Mouse (Mus musculus) embryo, embryonic 11 days (tissue): ENCODE data around the gene Ocln.
A peak's percentile ranks its signal among the peaks of the same experiment; 100 is the strongest.

Source experiments
- DNase-seq: peaks from one replicate; pipeline ENCODE4 v3.0.0-alpha.2; 2015

The Ocln gene

GRCm38 (mm10) chr13:100552369-100553041 is at the start of gene Ocln:
Ocln (minus strand) TSS chr13:100552718.
- peak; percentile 46 for DNase-seq

DNA sequence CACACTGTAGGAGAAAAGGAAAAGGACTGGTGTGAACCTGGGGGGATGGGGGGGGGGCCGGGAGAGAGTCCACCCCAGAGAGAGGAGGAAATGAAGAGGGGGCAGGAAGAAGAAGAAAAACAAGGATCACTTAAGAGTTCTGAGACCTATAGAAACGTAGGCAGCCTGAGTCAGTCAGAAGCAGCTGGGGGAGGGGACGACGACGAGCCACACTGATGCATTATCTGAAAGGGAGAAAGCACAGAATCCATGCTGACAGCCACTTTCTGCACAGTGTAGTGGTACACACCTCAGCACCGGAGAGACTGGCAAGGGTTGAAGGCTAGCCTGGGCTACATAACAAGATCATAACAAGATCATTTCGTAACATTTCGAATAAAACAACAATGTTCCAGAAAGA is 48.5 kb upstream of the Ocln start:
- DNase-seq: no peak

- no peak for DNase-seq
Observed at GRCm38 (mm10) chr13:100600317-100600716, 47.8 kb upstream of the Ocln start.

DNA sequence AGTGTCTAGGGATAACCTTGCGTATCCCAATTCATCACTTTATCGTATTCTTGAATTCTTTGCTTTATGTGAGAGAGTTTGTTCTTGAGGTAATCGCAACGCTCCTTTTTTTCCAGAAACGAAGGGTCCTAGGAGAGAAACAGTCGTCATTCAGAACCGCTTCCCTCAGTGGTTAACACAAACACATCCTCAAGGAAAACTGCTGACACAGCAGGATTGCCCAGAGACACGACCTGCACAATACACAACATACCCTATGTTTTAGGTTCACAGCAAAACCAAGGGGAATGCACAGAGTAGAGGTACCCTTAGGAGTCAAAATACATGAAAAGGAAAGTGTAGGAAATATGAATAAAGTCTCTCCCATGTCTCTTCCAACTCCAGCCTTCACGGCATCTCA is 44.8 kb upstream of the Ocln start:
- DNase-seq: no peak

GRCm38 (mm10) chr13:100595552-100595885 is 43.0 kb upstream of the Ocln start:
- no peak for DNase-seq

- DNase-seq: no peak
Observed at GRCm38 (mm10) chr13:100594838-100595551, 42.5 kb upstream of the Ocln start.

GRCm38 (mm10) chr13:100594041-100594792 is 41.7 kb upstream of the Ocln start:
- DNase-seq: no peak

DNA sequence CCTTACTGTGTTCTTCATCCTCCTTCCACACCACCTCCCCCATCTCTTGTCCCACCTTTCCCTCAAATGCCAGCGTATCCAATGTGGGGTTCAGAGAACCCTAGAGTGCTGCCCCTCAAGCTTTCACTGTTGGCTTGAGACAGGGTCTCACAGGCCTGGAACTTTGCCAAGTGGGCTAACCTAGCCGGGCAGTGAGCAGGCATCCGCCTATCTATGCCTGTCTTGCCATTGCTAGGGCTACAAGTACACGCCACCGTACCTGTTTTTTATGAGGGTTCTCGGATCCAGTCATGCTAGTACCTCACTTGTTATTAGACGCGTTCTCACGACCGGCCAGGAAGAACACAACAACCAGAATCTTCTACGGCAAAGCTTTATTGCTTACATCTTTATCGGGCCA is 36.1 kb upstream of the Ocln start:
- no peak for DNase-seq

DNA sequence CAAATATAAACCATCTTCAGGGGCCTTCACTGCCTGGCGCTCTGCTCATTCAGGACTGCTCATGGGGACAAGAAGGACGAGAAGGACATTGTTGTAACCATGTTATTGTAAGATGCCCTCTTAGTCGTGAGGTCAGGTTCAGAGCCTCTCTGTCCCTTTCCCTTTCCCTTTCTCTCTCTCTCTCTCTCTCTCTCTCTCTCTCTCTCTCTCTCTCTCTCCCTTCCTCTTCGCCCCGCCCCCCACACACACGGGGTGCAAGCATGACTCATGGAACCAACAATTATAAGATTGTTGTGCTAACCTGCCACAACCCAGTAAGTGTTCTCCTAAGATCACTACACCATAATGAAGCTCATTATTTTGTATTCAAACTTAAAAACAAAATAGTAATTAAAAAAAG is 29.6 kb upstream of the Ocln start:
- no peak for DNase-seq

- no peak for DNase-seq
Observed at GRCm38 (mm10) chr13:100581701-100582100, 29.2 kb upstream of the Ocln start.

DNA sequence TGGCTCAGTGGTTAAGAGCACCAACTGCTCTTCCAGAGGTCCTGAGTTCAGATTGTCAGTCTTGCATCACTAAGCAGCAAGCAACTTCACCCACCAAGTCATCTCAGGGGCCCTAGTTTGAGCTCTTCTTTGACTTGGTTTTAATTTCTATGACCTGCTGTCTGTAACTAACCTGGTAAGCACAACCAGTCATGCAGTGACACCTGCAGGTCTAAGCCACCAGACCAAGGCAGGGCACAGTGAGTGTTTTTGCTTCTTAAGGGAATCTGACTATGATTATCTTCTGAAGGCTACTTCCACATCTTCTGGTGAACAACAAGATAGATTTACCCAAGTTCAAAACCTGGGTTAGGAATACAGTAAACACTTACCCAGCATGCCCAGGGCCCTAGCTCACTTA is 27.4 kb upstream of the Ocln start:
- no peak for DNase-seq

- DNase-seq: no peak
Observed at GRCm38 (mm10) chr13:100579220-100579619, 26.7 kb upstream of the Ocln start.

- DNase-seq: no peak
Observed at GRCm38 (mm10) chr13:100575950-100576349, 23.4 kb upstream of the Ocln start.

GRCm38 (mm10) chr13:100570713-100571112 is 18.2 kb upstream of the Ocln start:
- no peak for DNase-seq

GRCm38 (mm10) chr13:100568359-100568758 is 15.8 kb upstream of the Ocln start:
- DNase-seq: no peak

- DNase-seq: no peak
Observed at GRCm38 (mm10) chr13:100559449-100559848, 6.9 kb upstream of the Ocln start.

GRCm38 (mm10) chr13:100557011-100557410 is 4.5 kb upstream of the Ocln start:
- DNase-seq: no peak

DNA sequence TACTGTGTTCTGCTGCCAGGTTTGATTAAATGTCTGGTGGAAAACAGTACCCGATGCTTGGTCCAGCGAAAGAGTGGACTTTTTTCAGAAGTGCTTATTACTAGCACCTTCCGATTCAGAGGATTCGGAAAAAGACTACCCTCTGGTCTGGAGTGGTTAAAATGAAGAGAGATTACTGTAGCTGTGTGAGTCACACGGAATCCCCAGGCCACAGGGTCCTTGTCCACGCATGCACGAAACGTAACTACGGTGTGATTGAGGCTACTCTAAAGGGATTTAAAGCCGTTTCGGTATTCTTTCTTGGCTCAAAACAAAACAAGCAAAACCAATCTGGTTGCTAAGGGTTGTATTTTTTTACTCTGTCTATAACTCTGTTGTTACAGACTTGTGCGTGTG is 522 bp upstream of the Ocln start:
- no peak for DNase-seq

DNA sequence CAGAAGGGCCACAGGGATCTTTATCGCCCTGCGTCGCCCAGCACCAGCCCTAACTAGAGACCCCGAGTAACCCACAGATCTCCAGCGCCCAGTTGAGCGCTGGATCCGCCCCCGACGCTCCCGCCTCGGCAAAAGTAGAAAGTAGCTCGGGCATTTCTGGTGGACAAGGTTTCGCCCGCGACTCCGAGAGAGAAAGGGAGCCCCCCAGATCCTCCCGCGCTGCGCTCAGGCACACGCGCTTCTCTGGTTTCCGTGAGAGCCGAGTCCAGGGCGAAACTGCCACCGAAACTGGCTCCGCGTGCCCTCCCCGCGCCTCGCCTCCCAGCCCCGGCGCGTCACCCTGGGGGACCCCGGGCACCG is 529 bp downstream of the Ocln start:
- DNase-seq: peak; percentile 37

- DNase-seq: peak; percentile 32
Observed at GRCm38 (mm10) chr13:100551371-100552008, 1.0 kb downstream of the Ocln start.

DNA sequence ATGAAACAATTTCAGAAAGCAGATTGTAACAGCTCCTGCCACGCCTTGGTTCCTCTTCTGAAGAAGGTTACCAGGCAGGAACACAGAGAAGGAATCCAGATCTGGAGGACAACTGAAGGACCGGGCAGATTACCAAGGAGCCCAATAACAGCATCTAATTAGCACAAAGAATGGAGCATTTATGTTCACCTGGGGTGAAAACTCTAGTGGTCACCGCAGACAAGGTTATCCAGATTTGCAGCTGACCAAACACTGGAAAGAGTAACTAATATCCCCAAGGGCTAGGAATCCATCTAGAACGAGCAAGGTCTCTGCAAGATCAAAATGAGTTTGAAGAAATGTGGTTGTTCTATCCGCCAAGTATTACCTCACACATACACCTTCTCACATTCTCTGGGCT is 5.2 kb downstream of the Ocln start:
- DNase-seq: no peak

GRCm38 (mm10) chr13:100545510-100545909 is 7.0 kb downstream of the Ocln start:
- DNase-seq: no peak

DNA sequence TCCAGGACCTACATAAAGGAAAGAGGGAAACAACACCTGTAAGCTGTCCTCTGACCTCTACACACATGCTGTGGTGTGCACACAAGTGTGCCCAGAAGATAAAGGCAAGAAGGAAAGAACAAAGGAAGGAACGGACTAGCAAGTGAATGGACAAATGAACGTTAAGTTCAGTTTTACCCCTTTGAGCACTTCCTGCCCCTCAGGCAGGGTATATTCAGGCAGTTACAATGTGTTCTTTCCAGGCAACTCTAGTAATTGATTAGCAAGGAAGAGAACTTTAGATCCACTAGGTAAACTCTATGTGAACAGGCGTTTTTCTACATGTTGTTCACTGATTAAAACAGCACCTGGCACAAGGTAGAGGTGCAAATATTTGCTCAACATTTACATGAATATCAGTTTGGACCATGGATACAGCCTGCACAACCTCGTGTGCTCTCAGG is 8.3 kb downstream of the Ocln start:
- no peak for DNase-seq
